Mouse (Mus musculus) MEL (cell line): ENCODE measurements around the gene Epb41l5. TPM values are rescaled to one million over a fixed set of nuclear protein-coding genes. Genes with fewer than 3 reads are reported as not detected.

Experiments
- DNase-seq: peaks from one replicate; pipeline ENCODE4 v3.0.0; 2011; ENCODE audit warnings: low read depth, low spot score
- H3K27ac ChIP-seq: 2 replicates; pipeline ENCODE4 v1.5.1; 2012; ENCODE audit warnings: low read depth, mild to moderate bottlenecking, control low read depth, low read length, moderate library complexity; ENCODE audit not compliant: control insufficient read depth
- H3K27me3 ChIP-seq, 2 experiments: fragments of 150-350 bp in 1 of 2; sonication (generic) in 1 of 2; 2 replicates each; pipeline ENCODE4 v1.6.1; 2012; ENCODE audit warnings: low read length in 2 of 2, mild to moderate bottlenecking in 2 of 2, improper control_type of control experiment in 1 of 2, moderate library complexity in 1 of 2; ENCODE audit not compliant: insufficient read depth in 2 of 2, control insufficient read depth in 1 of 2
- H3K36me3 ChIP-seq, 2 experiments: 2 replicates each; pipeline ENCODE4 v1.6.1; 2012 to 2014; ENCODE audit warnings: low read length in 2 of 2, improper control_type of control experiment in 1 of 2, inconsistent platforms in 1 of 2, mild to moderate bottlenecking in 1 of 2; ENCODE audit not compliant: insufficient read depth in 2 of 2, control insufficient read depth in 1 of 2
- H3K4me1 ChIP-seq, 2 experiments: fragments of 150-350 bp in 1 of 2; sonication (generic) in 1 of 2; 2 replicates each; pipeline ENCODE4 v1.6.1; 2012; ENCODE audit warnings: low read length in 2 of 2, improper control_type of control experiment in 1 of 2, mild to moderate bottlenecking in 1 of 2; ENCODE audit not compliant: insufficient read depth in 2 of 2, control insufficient read depth in 1 of 2
- H3K4me3 ChIP-seq, 2 experiments: fragments of 150-350 bp in 1 of 2; sonication (generic) in 1 of 2; 2 replicates each; pipeline ENCODE4 v1.5.1; 2012; ENCODE audit warnings: low read depth in 2 of 2, low read length in 2 of 2, mild to moderate bottlenecking in 2 of 2, moderate library complexity in 2 of 2, control low read depth in 1 of 2, improper control_type of control experiment in 1 of 2; ENCODE audit not compliant: control insufficient read depth in 1 of 2, insufficient read depth in 1 of 2
- H3K79me2 ChIP-seq: 2 replicates; pipeline ENCODE4 v1.6.1; 2012; ENCODE audit warnings: mild to moderate bottlenecking, low read length, moderate library complexity; ENCODE audit not compliant: control insufficient read depth, poor library complexity, insufficient read depth
- H3K9ac ChIP-seq: 2 replicates; pipeline ENCODE4 v1.6.1; 2012; ENCODE audit warnings: low read depth, mild to moderate bottlenecking, control low read depth, low read length, moderate library complexity; ENCODE audit not compliant: control insufficient read depth, poor library complexity, severe bottlenecking
- H3K9me3 ChIP-seq: fragments of 150-350 bp; sonication (generic); replicated peaks from 2 replicates; pipeline ENCODE4 v1.6.1; 2012; ENCODE audit warnings: mild to moderate bottlenecking, low read length, improper control_type of control experiment, moderate library complexity; ENCODE audit not compliant: insufficient read depth
- BHLHE40 ChIP-seq: IDR thresholded peaks from 2 replicates; pipeline ENCODE4 v1.6.1; 2012; ENCODE audit warnings: low read depth, mild to moderate bottlenecking, inconsistent platforms, low read length, improper control_type of control experiment, borderline replicate concordance
- CHD2 ChIP-seq: IDR thresholded peaks from 2 replicates; pipeline ENCODE4 v1.6.1; 2011; ENCODE audit warnings: low read length, improper control_type of control experiment
- CTCF ChIP-seq, 3 experiments: IDR thresholded peaks in 2 of 3; conservative IDR thresholded peaks in 1 of 3; 2 replicates each; pipeline ENCODE4 v1.5.1; 2011 to 2012; ENCODE audit warnings: low read length in 3 of 3, low read depth in 2 of 3, mild to moderate bottlenecking in 2 of 3, improper control_type of control experiment in 1 of 3, inconsistent platforms in 1 of 3, mixed read lengths in 1 of 3, moderate library complexity in 1 of 3; ENCODE audit not compliant: control insufficient read depth in 1 of 3, insufficient read depth in 1 of 3, poor library complexity in 1 of 3, severe bottlenecking in 1 of 3
- E2F4 ChIP-seq: IDR thresholded peaks from 2 replicates; pipeline ENCODE4 v1.6.1; 2011; ENCODE audit warnings: low read depth, low read length, improper control_type of control experiment, borderline replicate concordance
- EP300 ChIP-seq, 2 experiments: IDR thresholded peaks; 2 replicates each; pipeline ENCODE4 v1.6.1; 2011; ENCODE audit warnings: improper control_type of control experiment in 2 of 2, low read length in 2 of 2, low read depth in 1 of 2, mild to moderate bottlenecking in 1 of 2
- ETS1 ChIP-seq: IDR thresholded peaks from 2 replicates; pipeline ENCODE4 v1.6.1; 2012; ENCODE audit warnings: low read depth, mild to moderate bottlenecking, inconsistent platforms, low read length, improper control_type of control experiment, moderate library complexity
- GATA1 ChIP-seq: IDR thresholded peaks from 2 replicates; pipeline ENCODE4 v1.6.1; 2011; ENCODE audit warnings: low read depth, low read length, improper control_type of control experiment
- MAX ChIP-seq: IDR thresholded peaks from 2 replicates; pipeline ENCODE4 v1.6.1; 2011; ENCODE audit warnings: low read length, improper control_type of control experiment
- MEF2A ChIP-seq: IDR thresholded peaks from 2 replicates; pipeline ENCODE4 v1.6.1; 2014; ENCODE audit warnings: low read depth, mild to moderate bottlenecking, inconsistent platforms, low read length, improper control_type of control experiment; ENCODE audit not compliant: poor library complexity, insufficient replicate concordance, severe bottlenecking; ENCODE audit errors: extremely low read depth
- MXI1 ChIP-seq: IDR thresholded peaks from 2 replicates; pipeline ENCODE4 v1.6.1; 2011; ENCODE audit warnings: mild to moderate bottlenecking, low read depth, low read length, improper control_type of control experiment
- NELFE ChIP-seq: IDR thresholded peaks from 2 replicates; pipeline ENCODE4 v1.6.1; 2011; ENCODE audit warnings: low read depth, low read length, improper control_type of control experiment
- NRF1 ChIP-seq: IDR thresholded peaks from 2 replicates; pipeline ENCODE4 v1.6.1; 2014; ENCODE audit warnings: low read depth, mild to moderate bottlenecking, inconsistent platforms, low read length, improper control_type of control experiment, moderate library complexity; ENCODE audit not compliant: poor library complexity, insufficient read depth, severe bottlenecking
- POLR2A ChIP-seq, 2 experiments: IDR thresholded peaks; 2 replicates each; pipeline ENCODE4 v1.6.1; 2011 to 2012; ENCODE audit warnings: low read length in 2 of 2, mild to moderate bottlenecking in 2 of 2, control low read depth in 1 of 2, improper control_type of control experiment in 1 of 2, low read depth in 1 of 2, moderate library complexity in 1 of 2; ENCODE audit not compliant: control insufficient read depth in 1 of 2, insufficient read depth in 1 of 2, poor library complexity in 1 of 2
- POLR2AphosphoS2 ChIP-seq: IDR thresholded peaks from 2 replicates; pipeline ENCODE4 v1.6.1; 2011; ENCODE audit warnings: low read length, improper control_type of control experiment
- RAD21 ChIP-seq: IDR thresholded peaks from 2 replicates; pipeline ENCODE4 v1.6.1; 2011; ENCODE audit warnings: mild to moderate bottlenecking, low read depth, low read length, improper control_type of control experiment
- RCOR1 ChIP-seq: IDR thresholded peaks from 2 replicates; pipeline ENCODE4 v1.6.1; 2012; ENCODE audit warnings: low read depth, mild to moderate bottlenecking, inconsistent platforms, low read length, improper control_type of control experiment
- TAL1 ChIP-seq: IDR thresholded peaks from 2 replicates; pipeline ENCODE4 v1.6.1; 2012; ENCODE audit warnings: mild to moderate bottlenecking, inconsistent platforms, low read length, moderate library complexity, mixed read lengths
- TCF12 ChIP-seq: IDR thresholded peaks from 2 replicates; pipeline ENCODE4 v1.6.1; 2014; ENCODE audit warnings: low read depth, mild to moderate bottlenecking, inconsistent platforms, low read length, improper control_type of control experiment, moderate library complexity
- UBTF ChIP-seq: IDR thresholded peaks from 2 replicates; pipeline ENCODE4 v1.6.1; 2012; ENCODE audit warnings: low read depth, mild to moderate bottlenecking, inconsistent platforms, low read length, improper control_type of control experiment, moderate library complexity, borderline replicate concordance; ENCODE audit not compliant: insufficient read depth
- ZC3H11A ChIP-seq: IDR thresholded peaks from 2 replicates; pipeline ENCODE4 v1.6.1; 2012; ENCODE audit warnings: low read depth, mild to moderate bottlenecking, inconsistent platforms, low read length, improper control_type of control experiment
- ZKSCAN1 ChIP-seq: IDR thresholded peaks from 2 replicates; pipeline ENCODE4 v1.6.1; 2012; ENCODE audit warnings: low read depth, mild to moderate bottlenecking, inconsistent platforms, low read length, improper control_type of control experiment, moderate library complexity
- ZNF384 ChIP-seq: IDR thresholded peaks from 2 replicates; pipeline ENCODE4 v1.6.1; 2012; ENCODE audit warnings: low read depth, mild to moderate bottlenecking, inconsistent platforms, low read length, improper control_type of control experiment
- polyA plus RNA-seq, 2 experiments: library from polyadenylated mRNA; stranded (reverse) in 1 of 2; unstranded in 1 of 2; fragments of >175 nt in 1 of 2; fragments of >200 nt in 1 of 2; gene quantifications; 2 replicates each; pipeline versions ENCODE4 v1.2.1 to v1.2.4; 2012; ENCODE audit warnings: low replicate concordance in 2 of 2, low read depth in 1 of 2; ENCODE audit not compliant: insufficient read length in 2 of 2, insufficient read depth in 1 of 2, missing spikeins in 1 of 2
- total RNA-seq: library from RNA; depleted of rRNA; stranded (reverse); fragments of 300-350 nt; gene quantifications from 2 replicates; pipeline ENCODE4 v1.2.3, GENCODE M21; 2012

The Epb41l5 gene
- total and polyA plus RNA-seq, 3 experiments, result 7.0 to 8.8 TPM; not detected in 1

DNA sequence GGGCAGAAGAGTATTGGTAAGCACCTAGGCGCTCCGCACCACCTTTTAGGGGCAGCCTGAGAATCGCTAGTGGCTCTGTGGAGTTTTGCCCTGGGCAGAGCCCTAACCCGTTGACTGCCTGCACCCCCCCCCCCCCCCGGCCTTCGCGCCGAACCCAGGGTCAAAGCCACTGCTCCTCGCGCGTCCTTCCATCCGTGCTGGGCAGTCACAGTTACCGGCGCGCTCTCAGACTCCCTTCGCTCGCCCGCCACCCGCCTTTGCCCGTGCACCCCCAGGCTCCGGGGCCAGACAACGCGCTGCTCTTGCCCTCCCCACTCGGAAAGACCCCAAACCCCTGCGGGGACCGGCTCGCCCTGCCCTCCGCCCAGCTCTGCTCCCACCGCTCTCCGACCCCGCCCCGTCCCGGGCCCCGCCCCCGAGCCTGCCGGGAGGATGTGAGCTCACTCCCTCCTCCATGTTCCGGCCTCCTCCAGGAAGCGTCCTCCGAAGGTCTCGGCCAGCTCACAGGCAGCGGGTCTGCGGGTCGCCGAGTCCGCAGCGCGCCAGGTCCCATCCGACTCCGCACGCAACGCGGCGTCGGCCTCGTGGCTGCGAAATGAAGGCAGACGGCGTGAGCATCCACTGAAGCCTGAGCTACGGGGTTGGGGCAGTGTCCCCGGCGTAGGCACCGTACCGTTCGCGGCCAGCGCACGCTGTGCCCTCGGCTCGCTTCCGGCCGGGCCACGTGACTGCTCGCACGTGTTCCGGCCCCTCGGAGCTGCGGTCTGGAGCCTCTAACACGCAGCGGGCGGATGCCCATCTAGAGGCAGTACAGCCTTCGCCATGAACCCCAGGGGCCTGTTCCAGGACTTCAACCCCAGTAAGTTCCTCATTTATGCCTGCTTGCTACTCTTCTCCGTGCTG is 122.9 kb downstream of the Epb41l5 start, which contains the start of gene Tmem185b (continued):
- peak; percentile 96 for TF ChIP-seq MXI1
- peak; percentile 78 to 86; a peak in 3 of 4 replicates for TF ChIP-seq POLR2A (IDR thresholded peaks at IDR 0.05; ENCODE audit: control insufficient read depth in 1 of 2, insufficient read depth in 1 of 2, low read depth in 1 of 2, low read length in 2 of 2, poor library complexity in 1 of 2)
- TF ChIP-seq MEF2A, result no peak
- TF ChIP-seq E2F4, result no peak
- TF ChIP-seq NRF1, result no peak
- no peak for TF ChIP-seq CTCF (IDR thresholded peaks at IDR 0.05 in 2 of 3, conservative IDR thresholded peaks at IDR 0.05 in 1 of 3; ENCODE audit: control insufficient read depth in 1 of 3, insufficient read depth in 1 of 3, low read depth in 2 of 3, low read length in 3 of 3, poor library complexity in 1 of 3, severe bottlenecking in 1 of 3)
- TF ChIP-seq RAD21, result no peak
- peak; percentile 90 for TF ChIP-seq BHLHE40
- TF ChIP-seq ZC3H11A, result no peak
- peak; percentile 100 for TF ChIP-seq MAX
- TF ChIP-seq TAL1, result no peak
- no peak for TF ChIP-seq CHD2
- TF ChIP-seq UBTF, result no peak
- no peak for TF ChIP-seq GATA1
- peak; percentile 82 for TF ChIP-seq POLR2AphosphoS2
- TF ChIP-seq NELFE, result peak; percentile 79

- peak; percentile 68 for DNase-seq
- H3K27ac ChIP-seq, result peak overlapping the region; percentile 62; the same call in 1 of the 2 replicates
- peaks cover 19% of the 10 kb centered on the region for H3K79me2 ChIP-seq
- H3K4me1 ChIP-seq, result peaks cover 1 to 29% of the 10 kb centered on the region in 2 experiments
- peak overlapping the region; percentile 54 to 80 for H3K4me3 ChIP-seq
- TF ChIP-seq TCF12 (no peak), ZKSCAN1 (no peak), RCOR1 (peak; percentile 59), ZNF384 (peak; percentile 80), EP300 (IDR thresholded peaks at IDR 0.05; ENCODE audit: low read depth in 1 of 2, low read length in 2 of 2) (peak; percentile 4 to 54; a peak in 2 of 4 replicates), ETS1 (peak; percentile 22; the same call in 1 of the 2 replicates), GATA1 (peak; percentile 68)
- H3K9ac ChIP-seq, result peak overlapping the region; percentile 91
- peaks cover 0 to 18% of the 10 kb centered on the region in 2 experiments; a peak in 3 of 4 replicates for H3K36me3 ChIP-seq
- H3K9me3 ChIP-seq, result no peaks in the 10 kb centered on the region
- H3K27me3 ChIP-seq, result no peaks in the 10 kb centered on the region
Observed at GRCm38 (mm10) chr1:119525004-119525444, 123.8 kb downstream of the Epb41l5 start.
